Mouse (Mus musculus): ENCODE results near the gene Nmnat1. TPM values are rescaled to one million over a fixed set of nuclear protein-coding genes. Genes with fewer than 3 reads are reported as not detected.
A peak's percentile ranks its signal among the peaks of the same experiment; 100 is the strongest.

Nmnat1 gene
- polyA plus RNA-seq, 1 experiment, result 21.9 TPM

DNA sequence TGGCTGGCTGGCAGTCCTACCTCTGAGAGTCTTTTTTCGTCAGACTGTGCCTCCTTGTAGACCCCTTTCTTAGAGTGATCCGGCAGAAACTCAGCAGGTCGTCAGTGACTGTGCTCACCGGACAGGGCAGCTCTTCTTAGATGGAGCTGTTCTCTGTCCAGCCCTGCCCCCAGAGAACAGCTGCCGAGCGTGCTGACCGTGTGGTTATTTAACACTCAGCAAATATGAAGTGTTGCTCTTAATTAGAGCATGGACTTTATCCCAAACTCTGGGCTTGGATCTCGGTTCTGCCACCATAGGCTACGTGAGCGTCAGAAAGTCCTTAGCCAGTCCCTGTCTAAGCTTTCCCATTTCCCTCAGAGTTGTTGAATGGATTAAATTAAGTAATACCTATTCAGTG is 36.3 kb upstream of the Nmnat1 start:
- DNase-seq, result peak; percentile 83
- 55% methylated on average over 10 of the region's 10 CpGs for WGBS
- H3K36me3 ChIP-seq (ENCODE audit: control insufficient read depth, insufficient read depth, low read length), result no peaks in the 10 kb centered on the region
- H3K27me3 ChIP-seq (replicated peaks; ENCODE audit: control insufficient read depth, insufficient read depth, low read length), result no peaks in the 10 kb centered on the region
- H3K4me1 ChIP-seq (ENCODE audit: control insufficient read depth, insufficient read depth, low read length), result peaks cover 24% of the 10 kb centered on the region
- TF ChIP-seq CTCF (conservative IDR thresholded peaks at IDR 0.05; ENCODE audit: insufficient read depth, insufficient read length, low read depth, low read length) (no peak), POLR2A (IDR thresholded peaks at IDR 0.05; ENCODE audit: low read depth, low read length) (no peak)
- peak overlapping the region; percentile 57 for H3K27ac ChIP-seq (ENCODE audit: insufficient read depth, low read depth, low read length)
- no peak overlapping the region for H3K4me3 ChIP-seq (ENCODE audit: insufficient read depth, low read depth, low read length)

DNA sequence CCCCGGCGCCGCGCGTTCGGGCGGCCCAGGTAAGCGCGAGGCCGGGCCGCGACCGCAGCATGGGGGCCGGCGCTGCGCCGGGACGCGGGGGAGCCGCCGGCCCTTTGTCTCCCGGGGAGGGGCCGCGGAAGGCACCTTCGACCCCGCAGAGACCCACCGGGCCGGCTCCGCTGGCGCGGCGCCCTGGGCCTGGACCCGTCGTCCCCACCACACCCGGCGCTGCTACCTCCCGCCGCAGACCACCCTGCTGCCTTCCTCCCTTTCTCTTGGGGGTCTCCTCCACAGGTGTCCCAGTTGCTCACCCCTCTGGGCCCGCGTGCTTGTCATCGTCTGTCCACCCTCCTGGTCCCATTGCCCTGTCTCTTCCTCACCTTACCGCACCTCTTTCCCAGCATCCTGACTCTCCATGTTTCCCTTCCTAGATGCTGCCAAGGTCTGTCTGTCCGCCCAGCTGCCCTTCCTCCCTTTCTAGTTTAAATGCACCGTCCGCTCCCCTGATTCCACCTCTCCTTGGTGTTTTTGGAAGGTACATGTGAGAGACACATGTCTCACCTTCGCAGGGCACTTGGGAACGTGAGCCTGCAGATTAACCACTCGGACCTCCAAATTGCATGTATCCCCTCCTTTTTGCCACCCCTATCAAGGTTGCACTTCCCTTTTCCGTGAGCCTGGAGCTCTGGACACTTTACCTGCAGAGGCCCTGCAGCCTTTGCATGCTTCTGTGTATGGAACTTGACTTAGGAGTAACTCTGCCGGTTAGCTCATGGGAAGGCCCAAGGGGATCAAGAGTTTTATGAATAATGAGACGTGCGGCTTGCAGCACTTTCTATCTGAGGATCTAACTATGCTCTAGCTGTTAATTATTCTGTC is 33.6 kb upstream of the Nmnat1 start:
- Histone ChIP-seq H3K4me1 (ENCODE audit: control insufficient read depth, insufficient read depth, low read length) (peaks cover 17% of the 10 kb centered on the region), H3K36me3 (ENCODE audit: control insufficient read depth, insufficient read depth, low read length) (no peaks in the 10 kb centered on the region), H3K27me3 (replicated peaks; ENCODE audit: control insufficient read depth, insufficient read depth, low read length) (no peaks in the 10 kb centered on the region), H3K27ac (ENCODE audit: insufficient read depth, low read depth, low read length) (no peak overlapping the region), H3K4me3 (ENCODE audit: insufficient read depth, low read depth, low read length) (peak overlapping the region; percentile 78)
- WGBS, result 4% methylated on average over 52 of the region's 52 CpGs
- TF ChIP-seq POLR2A (IDR thresholded peaks at IDR 0.05; ENCODE audit: low read depth, low read length), result no peak
- TF ChIP-seq CTCF (conservative IDR thresholded peaks at IDR 0.05; ENCODE audit: insufficient read depth, insufficient read length, low read depth, low read length), result no peak
- no peak for DNase-seq

DNA sequence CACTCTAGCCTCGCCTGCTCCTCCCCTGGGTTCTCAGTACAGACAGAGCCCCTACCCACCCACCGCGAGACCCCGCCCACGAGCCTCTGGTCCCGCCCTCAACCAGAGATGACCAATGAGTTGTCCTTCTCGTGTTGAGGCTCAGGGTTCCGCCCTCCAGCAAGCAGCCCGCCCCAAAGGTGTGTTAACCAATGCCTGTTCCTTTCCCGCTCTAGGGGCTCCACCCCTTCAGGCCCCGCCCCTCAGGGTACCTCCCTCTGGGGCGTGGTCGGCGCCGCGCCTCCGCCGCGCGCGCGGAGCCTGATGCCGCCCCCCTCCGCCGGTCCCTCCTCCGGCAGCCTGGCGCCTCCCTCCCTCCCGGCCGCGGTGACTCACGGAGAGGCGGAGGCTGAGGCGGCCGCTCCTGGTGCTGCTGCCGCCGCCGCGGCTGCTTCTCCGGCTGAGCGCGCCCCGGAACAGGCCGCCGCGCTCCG is 32.9 kb upstream of the Nmnat1 start, which contains the start of gene Ctnnbip1:
Gene Ctnnbip1 (plus strand): TSS at position 369 of the 473 bp plus-strand sequence.
- H3K27ac ChIP-seq (ENCODE audit: insufficient read depth, low read depth, low read length), result no peak within 1 kb of the TSS
- H3K4me3 ChIP-seq (ENCODE audit: insufficient read depth, low read depth, low read length), result peak within 1 kb of the TSS; percentile 78
- no peaks in the 10 kb centered on the region for H3K36me3 ChIP-seq (ENCODE audit: control insufficient read depth, insufficient read depth, low read length)
- peak; percentile 99 for DNase-seq
- peaks cover 16% of the 10 kb centered on the region for H3K4me1 ChIP-seq (ENCODE audit: control insufficient read depth, insufficient read depth, low read length)
- H3K27me3 ChIP-seq (replicated peaks; ENCODE audit: control insufficient read depth, insufficient read depth, low read length), result no peaks in the 10 kb centered on the region
- TF ChIP-seq CTCF (conservative IDR thresholded peaks at IDR 0.05; ENCODE audit: insufficient read depth, insufficient read length, low read depth, low read length), result no peak
- TF ChIP-seq POLR2A (IDR thresholded peaks at IDR 0.05; ENCODE audit: low read depth, low read length), result peak; percentile 10
- 1% methylated on average over 43 of the region's 46 CpGs for WGBS

DNA sequence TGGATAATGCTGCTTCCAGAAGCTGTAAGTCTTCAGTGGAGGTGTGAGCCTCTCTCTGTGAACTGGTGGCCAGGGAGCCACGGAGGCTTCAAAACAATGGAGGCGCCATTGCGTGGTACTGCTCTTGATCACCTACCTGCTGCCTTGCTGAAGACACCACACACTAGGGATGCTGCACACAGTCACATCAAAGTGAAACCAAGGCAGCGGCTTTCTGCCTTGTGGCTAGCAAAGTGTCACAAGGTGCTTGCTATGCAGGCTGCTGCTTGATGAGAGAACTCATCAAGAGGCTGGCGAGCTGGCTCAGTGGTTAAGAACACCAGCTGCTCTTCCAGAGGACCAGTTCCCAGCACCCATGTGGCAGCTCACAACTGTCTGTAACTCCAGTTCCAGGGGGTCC is 30.7 kb upstream of the Nmnat1 start:
- no peaks in the 10 kb centered on the region for H3K27me3 ChIP-seq (replicated peaks; ENCODE audit: control insufficient read depth, insufficient read depth, low read length)
- H3K4me3 ChIP-seq (ENCODE audit: insufficient read depth, low read depth, low read length), result no peak overlapping the region
- no peaks in the 10 kb centered on the region for H3K36me3 ChIP-seq (ENCODE audit: control insufficient read depth, insufficient read depth, low read length)
- H3K4me1 ChIP-seq (ENCODE audit: control insufficient read depth, insufficient read depth, low read length), result peaks cover 6% of the 10 kb centered on the region; the same call in 1 of the 2 replicates
- DNase-seq, result no peak
- WGBS, result 95% methylated on average over 5 of the region's 5 CpGs
- no peak overlapping the region for H3K27ac ChIP-seq (ENCODE audit: insufficient read depth, low read depth, low read length)
- TF ChIP-seq CTCF (conservative IDR thresholded peaks at IDR 0.05; ENCODE audit: insufficient read depth, insufficient read length, low read depth, low read length) (no peak), POLR2A (IDR thresholded peaks at IDR 0.05; ENCODE audit: low read depth, low read length) (no peak)

DNA sequence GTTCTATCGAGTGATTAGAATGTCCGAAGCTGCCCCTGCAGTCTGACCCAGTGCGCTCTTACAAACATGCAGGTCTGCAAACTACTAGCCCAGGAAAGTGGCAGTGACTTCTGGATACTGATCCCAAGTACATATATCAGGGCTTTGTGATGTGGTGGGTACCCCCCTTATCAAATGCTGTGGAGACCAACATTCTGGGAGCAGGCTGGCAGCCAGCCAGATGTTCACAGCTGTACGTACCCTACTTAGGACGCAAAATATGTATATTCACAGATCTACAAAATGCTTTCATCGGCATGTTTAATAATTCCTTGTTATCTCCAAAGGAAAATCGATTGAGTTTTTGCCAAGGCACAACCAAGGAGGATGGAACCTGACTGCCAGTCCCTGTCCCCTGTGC is 27.1 kb upstream of the Nmnat1 start:
- H3K4me1 ChIP-seq (ENCODE audit: control insufficient read depth, insufficient read depth, low read length), result no peaks in the 10 kb centered on the region
- no peak overlapping the region for H3K4me3 ChIP-seq (ENCODE audit: insufficient read depth, low read depth, low read length)
- no peak overlapping the region for H3K27ac ChIP-seq (ENCODE audit: insufficient read depth, low read depth, low read length)
- H3K27me3 ChIP-seq (replicated peaks; ENCODE audit: control insufficient read depth, insufficient read depth, low read length), result no peaks in the 10 kb centered on the region
- WGBS, result 87% methylated on average over 7 of the region's 7 CpGs
- DNase-seq, result no peak
- TF ChIP-seq POLR2A (IDR thresholded peaks at IDR 0.05; ENCODE audit: low read depth, low read length), result no peak
- no peak for TF ChIP-seq CTCF (conservative IDR thresholded peaks at IDR 0.05; ENCODE audit: insufficient read depth, insufficient read length, low read depth, low read length)
- no peaks in the 10 kb centered on the region for H3K36me3 ChIP-seq (ENCODE audit: control insufficient read depth, insufficient read depth, low read length)

DNA sequence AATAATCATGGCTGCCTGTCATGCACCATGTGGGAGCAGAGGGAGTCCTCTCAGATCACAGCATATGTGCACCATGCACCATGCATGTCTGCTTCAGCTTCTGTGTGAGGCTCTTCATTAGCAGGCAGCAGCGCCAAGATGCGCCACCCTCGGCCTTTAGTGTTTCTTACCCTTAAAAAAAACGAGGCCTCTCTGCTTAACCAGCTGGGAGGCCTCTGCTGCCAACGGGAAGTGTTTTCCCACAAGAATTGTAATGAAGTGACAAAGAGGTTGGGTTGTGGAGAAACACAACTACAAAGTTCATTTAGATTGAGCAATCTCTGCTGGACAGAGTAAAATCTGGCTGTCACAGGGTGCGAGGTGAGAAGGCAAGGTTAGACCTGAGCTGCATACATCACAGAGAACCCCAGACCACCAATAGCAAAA is 26.2 kb upstream of the Nmnat1 start:
- DNase-seq, result no peak
- 46% methylated on average over 6 of the region's 6 CpGs for WGBS
- Histone ChIP-seq H3K36me3 (ENCODE audit: control insufficient read depth, insufficient read depth, low read length) (no peaks in the 10 kb centered on the region), H3K27ac (ENCODE audit: insufficient read depth, low read depth, low read length) (no peak overlapping the region), H3K27me3 (replicated peaks; ENCODE audit: control insufficient read depth, insufficient read depth, low read length) (no peaks in the 10 kb centered on the region), H3K4me1 (ENCODE audit: control insufficient read depth, insufficient read depth, low read length) (no peaks in the 10 kb centered on the region), H3K4me3 (ENCODE audit: insufficient read depth, low read depth, low read length) (no peak overlapping the region)
- no peak for TF ChIP-seq POLR2A (IDR thresholded peaks at IDR 0.05; ENCODE audit: low read depth, low read length)
- TF ChIP-seq CTCF (conservative IDR thresholded peaks at IDR 0.05; ENCODE audit: insufficient read depth, insufficient read length, low read depth, low read length), result no peak

DNA sequence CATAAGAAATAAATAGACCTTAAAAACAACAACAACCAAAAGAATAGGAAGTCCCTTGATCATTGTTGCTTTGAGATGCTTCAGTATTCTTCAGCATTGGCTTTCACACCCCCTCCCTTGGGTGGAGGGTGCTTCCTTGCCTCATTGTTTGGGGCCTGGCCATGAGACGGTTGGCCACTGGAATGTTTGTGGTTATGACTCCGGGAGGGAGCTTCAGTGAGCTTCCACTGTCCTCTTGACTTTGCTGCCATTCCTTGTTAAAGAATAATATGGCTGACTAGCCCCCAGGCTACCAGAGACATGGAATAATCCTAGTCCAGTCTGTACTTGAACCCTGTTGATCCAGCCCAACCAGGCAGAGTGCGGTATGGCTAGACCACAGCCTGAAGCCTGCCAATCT is 21.9 kb upstream of the Nmnat1 start:
- Histone ChIP-seq H3K36me3 (ENCODE audit: control insufficient read depth, insufficient read depth, low read length) (no peaks in the 10 kb centered on the region), H3K4me3 (ENCODE audit: insufficient read depth, low read depth, low read length) (no peak overlapping the region), H3K27me3 (replicated peaks; ENCODE audit: control insufficient read depth, insufficient read depth, low read length) (no peaks in the 10 kb centered on the region), H3K27ac (ENCODE audit: insufficient read depth, low read depth, low read length) (no peak overlapping the region), H3K4me1 (ENCODE audit: control insufficient read depth, insufficient read depth, low read length) (no peaks in the 10 kb centered on the region)
- TF ChIP-seq CTCF (conservative IDR thresholded peaks at IDR 0.05; ENCODE audit: insufficient read depth, insufficient read length, low read depth, low read length), result no peak
- TF ChIP-seq POLR2A (IDR thresholded peaks at IDR 0.05; ENCODE audit: low read depth, low read length), result no peak
- 71% methylated on average over 3 of the region's 3 CpGs for WGBS
- DNase-seq, result no peak
